Mouse (Mus musculus) embryonic fibroblast, embryonic 13.5 days (primary cell): ENCODE results near the gene Rapgef4.

Source experiments
- CTCF ChIP-seq: IDR thresholded peaks from 2 replicates; pipeline ENCODE4 v1.5.1; 2011; ENCODE audit warnings: mild to moderate bottlenecking, control low read depth, low read length, moderate library complexity, borderline replicate concordance; ENCODE audit not compliant: insufficient read depth
- POLR2A ChIP-seq: IDR thresholded peaks from 2 replicates; pipeline ENCODE4 v1.6.1; 2011; ENCODE audit warnings: low read depth, mild to moderate bottlenecking, control low read depth, low read length, moderate library complexity

DNA sequence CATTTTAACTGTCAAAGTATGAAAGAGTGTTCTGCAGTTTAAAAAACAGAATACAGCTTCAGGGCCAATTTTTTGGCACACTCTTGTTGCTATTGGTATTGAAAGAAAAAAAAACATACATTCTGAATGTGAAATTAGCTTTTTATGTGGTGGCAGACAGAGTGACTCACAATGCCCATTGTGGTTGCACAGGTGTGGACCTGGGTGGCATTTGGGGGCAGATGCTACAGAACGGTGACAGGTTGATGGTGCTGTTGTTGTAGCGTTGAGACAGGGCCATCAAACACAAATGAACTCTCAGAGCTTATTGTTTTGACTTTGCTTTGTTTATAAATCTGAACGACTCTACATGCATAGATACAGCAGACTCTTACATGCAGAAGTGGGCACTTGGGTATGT, 202.7 kb downstream of the Rapgef4 start:
- TF ChIP-seq CTCF (no peak), POLR2A (no peak)
